Mouse (Mus musculus): ENCODE results near the gene Brpf3. TPM values are rescaled to one million over a fixed set of nuclear protein-coding genes. Genes with fewer than 3 reads are reported as not detected.

Brpf3 gene
- 9.9 and 11.0 TPM in 2 replicates for polyA plus RNA-seq (2015; fragmentation: Nextera tagmentation; extraction: Ambion mirVana)

DNA sequence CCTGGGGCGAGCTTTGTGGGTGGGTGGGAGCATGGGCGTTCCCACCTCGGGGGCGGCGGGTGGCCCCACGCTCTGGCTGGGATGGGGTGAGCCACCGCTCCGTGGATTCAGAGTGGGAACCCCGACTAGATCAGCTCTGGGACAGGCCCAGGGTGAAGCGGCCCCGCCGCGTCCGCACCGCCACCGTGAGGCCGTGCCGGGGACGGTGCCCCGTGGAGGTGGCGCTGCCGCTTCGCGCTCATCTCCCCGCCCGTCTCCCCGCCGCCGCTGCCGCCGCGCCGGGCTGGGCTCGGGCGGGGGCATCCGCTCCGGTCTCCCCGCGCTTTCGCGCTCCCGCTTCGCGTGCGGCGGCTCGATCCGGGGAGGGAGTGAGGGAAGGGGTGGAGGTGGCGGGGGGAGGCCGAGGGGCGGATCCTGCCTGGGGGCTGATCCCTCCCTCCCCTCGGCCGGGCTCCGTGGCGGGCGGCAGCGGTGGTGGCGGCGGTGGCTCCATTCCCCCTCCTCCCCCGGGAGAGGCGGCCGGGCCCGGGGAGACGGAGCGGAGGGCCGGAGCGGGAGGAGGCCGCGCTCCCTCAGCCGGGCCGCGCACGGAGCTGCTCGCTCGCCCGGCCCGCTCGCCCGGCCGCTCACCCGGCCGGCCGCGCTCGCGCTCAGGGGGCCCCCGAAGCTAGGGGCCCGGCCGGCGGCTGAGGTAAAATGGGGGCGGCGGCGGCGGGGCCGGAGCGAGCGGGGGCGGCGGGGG, at the start of gene Brpf3:
Brpf3 (plus strand) TSS at position 420 of the 742 bp plus-strand sequence.
- Histone ChIP-seq H3K9me3 (ENCODE audit: low read length) (no peaks in the 10 kb centered on the region), H3K27me3 (ENCODE audit: insufficient read depth, low read length) (no peaks in the 10 kb centered on the region), H3K4me3 (ENCODE audit: low read length) (peak within 1 kb of the TSS; percentile 78), H3K9ac (replicated peaks; ENCODE audit: low read length) (peak within 1 kb of the TSS; percentile 100), H3K4me2 (replicated peaks; ENCODE audit: low read depth, low read length) (peak within 1 kb of the TSS; percentile 88), H3K27ac (ENCODE audit: low read length) (peak within 1 kb of the TSS; percentile 97), H3K36me3 (ENCODE audit: insufficient read depth, low read length) (0 out of 2 replicates have a peak, but pooled peaks cover 3% of the 10 kb centered on the region), H3K4me1 (ENCODE audit: insufficient read depth, low read length) (peaks cover 29% of the 10 kb centered on the region)
- WGBS: 0% methylated on average over 56 of the region's 99 CpGs
- peak; percentile 83 for ATAC-seq (ENCODE audit: low FRiP score, low TSS enrichment)

DNA sequence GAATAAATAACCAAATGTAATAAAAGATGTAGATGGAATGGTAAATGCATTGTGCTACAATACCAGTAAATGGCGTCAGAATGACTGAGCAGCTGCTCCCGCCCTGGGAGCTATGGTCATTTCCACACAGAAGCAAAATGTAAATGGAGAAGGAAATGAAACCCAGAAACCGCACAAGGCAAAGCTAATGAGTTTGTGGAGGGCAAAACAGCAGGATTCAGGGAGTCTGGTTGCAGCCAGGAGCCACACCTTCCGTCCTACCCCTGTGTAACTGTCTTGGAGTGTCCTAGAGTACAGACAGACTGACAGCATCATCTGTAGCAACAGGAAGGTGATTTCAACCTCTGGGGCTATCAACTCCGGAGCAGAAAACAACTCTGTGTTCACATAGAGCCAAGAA, 44.4 kb upstream of the Brpf3 start:
- H3K27ac ChIP-seq (ENCODE audit: low read length): no peak overlapping the region
- ATAC-seq (ENCODE audit: low FRiP score, low TSS enrichment): no peak
- WGBS: 57% methylated on average over 5 of the region's 5 CpGs
- H3K4me1 ChIP-seq (ENCODE audit: insufficient read depth, low read length): no peaks in the 10 kb centered on the region
- no peak overlapping the region for H3K4me2 ChIP-seq (replicated peaks; ENCODE audit: low read depth, low read length)
- no peaks in the 10 kb centered on the region for H3K9me3 ChIP-seq (ENCODE audit: low read length)
- H3K4me3 ChIP-seq (ENCODE audit: low read length): no peak overlapping the region
- H3K9ac ChIP-seq (replicated peaks; ENCODE audit: low read length): no peak overlapping the region
- H3K27me3 ChIP-seq (ENCODE audit: insufficient read depth, low read length): no peaks in the 10 kb centered on the region
- H3K36me3 ChIP-seq (ENCODE audit: insufficient read depth, low read length): no peaks in the 10 kb centered on the region

DNA sequence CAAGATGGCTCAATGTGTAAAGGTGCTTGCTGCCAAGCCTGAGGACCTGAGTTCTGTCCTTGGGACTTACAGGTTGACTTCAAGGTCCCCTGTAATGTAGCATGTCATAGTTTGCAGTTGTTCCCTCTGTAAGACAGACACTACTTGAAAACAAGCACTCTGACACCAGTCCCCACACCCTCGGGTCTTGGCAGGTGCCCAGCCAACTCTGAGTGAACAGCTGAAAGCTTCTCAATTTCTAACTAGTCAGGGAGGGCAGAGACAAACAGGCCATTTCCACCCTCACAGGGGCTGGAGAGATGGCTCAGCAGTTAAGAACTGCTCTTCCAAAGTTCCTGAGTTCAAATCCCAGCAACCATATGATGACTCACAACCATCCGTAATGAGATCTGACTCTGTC, 43.4 kb upstream of the Brpf3 start:
- H3K36me3 ChIP-seq (ENCODE audit: insufficient read depth, low read length): no peaks in the 10 kb centered on the region
- H3K4me2 ChIP-seq (replicated peaks; ENCODE audit: low read depth, low read length): no peak overlapping the region
- no peaks in the 10 kb centered on the region for H3K9me3 ChIP-seq (ENCODE audit: low read length)
- H3K4me3 ChIP-seq (ENCODE audit: low read length): no peak overlapping the region
- no peaks in the 10 kb centered on the region for H3K27me3 ChIP-seq (ENCODE audit: insufficient read depth, low read length)
- 68% methylated on average over 2 of the region's 2 CpGs for WGBS
- no peak overlapping the region for H3K27ac ChIP-seq (ENCODE audit: low read length)
- ATAC-seq (ENCODE audit: low FRiP score, low TSS enrichment): no peak
- no peaks in the 10 kb centered on the region for H3K4me1 ChIP-seq (ENCODE audit: insufficient read depth, low read length)
- no peak overlapping the region for H3K9ac ChIP-seq (replicated peaks; ENCODE audit: low read length)

GRCm38 (mm10) chr17:28760736-28761312, 40.1 kb upstream of the Brpf3 start:
- 54% methylated on average over 8 of the region's 8 CpGs for WGBS
- no peak overlapping the region for H3K4me3 ChIP-seq (ENCODE audit: low read length)
- H3K4me1 ChIP-seq (ENCODE audit: insufficient read depth, low read length): no peaks in the 10 kb centered on the region
- H3K9ac ChIP-seq (replicated peaks; ENCODE audit: low read length): no peak overlapping the region
- no peak overlapping the region for H3K27ac ChIP-seq (ENCODE audit: low read length)
- H3K27me3 ChIP-seq (ENCODE audit: insufficient read depth, low read length): no peaks in the 10 kb centered on the region
- H3K36me3 ChIP-seq (ENCODE audit: insufficient read depth, low read length): no peaks in the 10 kb centered on the region
- no peaks in the 10 kb centered on the region for H3K9me3 ChIP-seq (ENCODE audit: low read length)
- no peak for ATAC-seq (ENCODE audit: low FRiP score, low TSS enrichment)
- H3K4me2 ChIP-seq (replicated peaks; ENCODE audit: low read depth, low read length): no peak overlapping the region

GRCm38 (mm10) chr17:28761871-28762270, 39.0 kb upstream of the Brpf3 start:
- no peak; the same call in 1 of the 2 replicates for ATAC-seq (ENCODE audit: low FRiP score, low TSS enrichment)
- Histone ChIP-seq H3K9ac (replicated peaks; ENCODE audit: low read length) (no peak overlapping the region), H3K4me3 (ENCODE audit: low read length) (no peak overlapping the region), H3K9me3 (ENCODE audit: low read length) (no peaks in the 10 kb centered on the region), H3K4me1 (ENCODE audit: insufficient read depth, low read length) (no peaks in the 10 kb centered on the region), H3K27ac (ENCODE audit: low read length) (no peak overlapping the region), H3K36me3 (ENCODE audit: insufficient read depth, low read length) (no peaks in the 10 kb centered on the region), H3K4me2 (replicated peaks; ENCODE audit: low read depth, low read length) (no peak overlapping the region), H3K27me3 (ENCODE audit: insufficient read depth, low read length) (no peaks in the 10 kb centered on the region)
- WGBS: 12% methylated on average over 3 of the region's 3 CpGs

- no peak for ATAC-seq (ENCODE audit: low FRiP score, low TSS enrichment)
- Histone ChIP-seq H3K4me2 (replicated peaks; ENCODE audit: low read depth, low read length) (no peak overlapping the region), H3K36me3 (ENCODE audit: insufficient read depth, low read length) (no peaks in the 10 kb centered on the region), H3K27ac (ENCODE audit: low read length) (no peak overlapping the region), H3K4me3 (ENCODE audit: low read length) (no peak overlapping the region), H3K9me3 (ENCODE audit: low read length) (no peaks in the 10 kb centered on the region), H3K4me1 (ENCODE audit: insufficient read depth, low read length) (peaks cover 10% of the 10 kb centered on the region), H3K27me3 (ENCODE audit: insufficient read depth, low read length) (peaks cover 9% of the 10 kb centered on the region), H3K9ac (replicated peaks; ENCODE audit: low read length) (no peak overlapping the region)
- 41% methylated on average over 3 of the region's 3 CpGs for WGBS
Observed at GRCm38 (mm10) chr17:28766203-28766602, 34.7 kb upstream of the Brpf3 start.

DNA sequence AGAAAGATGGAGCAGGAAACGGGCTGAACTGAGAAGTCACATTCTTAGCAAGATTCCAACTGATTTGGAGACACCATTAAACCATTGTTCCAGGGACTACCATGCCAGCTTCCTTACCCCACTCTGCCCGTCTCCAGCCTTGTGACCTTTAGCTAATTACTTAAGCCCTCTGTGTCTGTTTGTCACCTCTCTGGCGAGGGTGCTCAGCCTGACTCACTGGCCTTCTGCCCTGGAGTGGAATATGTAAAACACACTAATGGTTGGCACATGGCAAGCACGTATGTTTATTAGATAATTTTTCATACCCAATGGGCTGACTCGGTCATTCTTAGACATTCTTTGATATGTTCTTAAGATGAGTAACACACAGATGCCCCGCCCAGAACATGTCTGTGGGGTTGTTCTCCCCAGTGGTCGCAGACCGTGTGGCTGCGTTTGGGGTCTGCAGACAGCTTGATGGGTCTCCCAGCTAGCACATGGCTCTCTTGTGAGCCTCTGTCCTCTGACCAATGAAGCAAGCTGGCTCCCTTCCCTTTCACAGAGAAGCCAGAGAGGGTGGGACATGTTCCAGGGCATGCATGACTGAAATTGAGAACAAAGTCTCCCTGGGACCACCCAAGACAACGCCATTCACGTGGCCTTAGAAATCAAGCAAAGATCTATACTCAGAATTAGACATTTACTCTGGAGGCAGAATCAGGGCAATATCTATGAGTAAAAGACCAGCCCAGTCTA, 33.9 kb upstream of the Brpf3 start:
- H3K9ac ChIP-seq (replicated peaks; ENCODE audit: low read length): no peak overlapping the region
- H3K27me3 ChIP-seq (ENCODE audit: insufficient read depth, low read length): peaks cover 9% of the 10 kb centered on the region
- ATAC-seq (ENCODE audit: low FRiP score, low TSS enrichment): no peak
- 71% methylated on average over 11 of the region's 11 CpGs for WGBS
- H3K36me3 ChIP-seq (ENCODE audit: insufficient read depth, low read length): no peaks in the 10 kb centered on the region
- no peaks in the 10 kb centered on the region for H3K9me3 ChIP-seq (ENCODE audit: low read length)
- H3K4me2 ChIP-seq (replicated peaks; ENCODE audit: low read depth, low read length): no peak overlapping the region
- H3K4me1 ChIP-seq (ENCODE audit: insufficient read depth, low read length): peaks cover 10% of the 10 kb centered on the region
- no peak overlapping the region for H3K27ac ChIP-seq (ENCODE audit: low read length)
- H3K4me3 ChIP-seq (ENCODE audit: low read length): no peak overlapping the region

DNA sequence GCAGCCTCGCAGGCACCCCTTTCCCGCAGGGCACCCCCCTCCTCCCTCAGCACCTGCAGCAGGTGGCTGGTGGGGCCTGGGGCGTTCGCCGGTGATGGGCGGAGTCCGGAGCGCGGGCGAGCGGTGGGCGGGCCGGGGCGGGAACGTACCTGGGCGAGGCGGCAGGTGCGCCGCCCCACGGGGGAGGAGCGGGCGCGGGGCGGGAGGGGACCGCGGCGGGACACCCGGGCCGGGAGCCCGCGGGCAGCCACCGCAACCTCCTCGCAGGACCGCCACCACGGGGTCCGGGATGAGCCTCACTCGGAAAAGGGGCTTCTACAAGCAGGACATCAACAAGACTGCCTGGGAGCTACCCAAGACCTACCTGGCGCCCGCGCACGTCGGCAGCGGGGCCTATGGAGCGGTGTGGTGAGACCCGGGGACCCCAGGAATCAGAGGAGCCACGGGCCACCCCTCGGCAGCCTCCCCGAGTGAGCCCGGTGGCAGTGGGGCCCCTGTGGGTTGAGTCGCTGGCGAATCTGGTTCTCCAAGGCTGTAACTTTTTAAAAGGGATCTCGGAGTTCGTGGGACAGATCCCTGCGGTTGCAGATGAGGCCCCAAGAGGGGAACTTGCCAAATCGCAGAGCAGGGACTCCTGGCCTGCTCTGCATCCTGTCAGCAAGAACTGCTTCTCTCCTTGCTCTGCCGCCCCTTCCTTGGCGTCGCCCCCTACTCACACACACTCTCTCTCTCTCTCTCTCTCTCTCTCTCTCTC, 31.6 kb upstream of the Brpf3 start, which contains the start of gene Mapk13:
Mapk13 (plus strand) TSS at position 177 of the 754 bp plus-strand sequence.
- peak within 1 kb of the TSS; percentile 70 for H3K9ac ChIP-seq (replicated peaks; ENCODE audit: low read length)
- H3K4me3 ChIP-seq (ENCODE audit: low read length): peak within 1 kb of the TSS; percentile 51
- H3K36me3 ChIP-seq (ENCODE audit: insufficient read depth, low read length): no peaks in the 10 kb centered on the region
- peak within 1 kb of the TSS; percentile 87 for H3K4me2 ChIP-seq (replicated peaks; ENCODE audit: low read depth, low read length)
- ATAC-seq (ENCODE audit: low FRiP score, low TSS enrichment): no peak; the same call in 1 of the 2 replicates
- no peak within 1 kb of the TSS for H3K27ac ChIP-seq (ENCODE audit: low read length)
- H3K9me3 ChIP-seq (ENCODE audit: low read length): no peaks in the 10 kb centered on the region
- peaks cover 10% of the 10 kb centered on the region for H3K4me1 ChIP-seq (ENCODE audit: insufficient read depth, low read length)
- whole genome bisulfite sequencing: under 1% methylated on average over 55 of the region's 58 CpGs
- peaks cover 9% of the 10 kb centered on the region for H3K27me3 ChIP-seq (ENCODE audit: insufficient read depth, low read length)

DNA sequence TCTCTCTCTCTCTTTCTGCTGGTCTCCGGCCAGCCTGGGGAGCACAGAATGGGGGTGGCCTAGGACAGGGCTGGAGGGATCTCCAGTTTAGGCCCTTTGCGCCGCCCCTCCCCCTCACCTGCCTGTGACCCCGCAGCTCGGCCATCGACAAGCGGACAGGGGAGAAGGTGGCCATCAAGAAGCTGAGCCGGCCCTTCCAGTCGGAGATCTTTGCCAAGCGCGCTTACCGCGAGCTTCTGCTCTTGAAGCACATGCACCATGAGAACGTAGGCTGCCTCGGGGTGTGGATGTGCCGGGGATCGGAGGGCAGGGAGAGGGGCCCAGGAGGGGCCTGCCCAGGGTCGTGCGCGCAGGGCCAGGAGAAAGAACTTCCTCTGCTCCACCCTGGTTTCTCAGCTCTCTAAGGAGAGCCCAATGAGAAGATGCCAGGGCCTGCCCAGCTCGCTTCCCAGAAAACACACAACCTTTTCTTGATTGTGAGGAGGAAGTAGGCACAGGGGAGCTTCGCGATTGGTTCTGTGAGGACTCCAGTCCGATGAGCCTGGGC, 30.9 kb upstream of the Brpf3 start:
- Histone ChIP-seq H3K27me3 (ENCODE audit: insufficient read depth, low read length) (peaks cover 9% of the 10 kb centered on the region), H3K36me3 (ENCODE audit: insufficient read depth, low read length) (no peaks in the 10 kb centered on the region), H3K9ac (replicated peaks; ENCODE audit: low read length) (peak overlapping the region; percentile 70), H3K4me2 (replicated peaks; ENCODE audit: low read depth, low read length) (peak overlapping the region; percentile 87), H3K9me3 (ENCODE audit: low read length) (no peaks in the 10 kb centered on the region), H3K4me1 (ENCODE audit: insufficient read depth, low read length) (peaks cover 10% of the 10 kb centered on the region), H3K27ac (ENCODE audit: low read length) (no peak overlapping the region), H3K4me3 (ENCODE audit: low read length) (peak overlapping the region; percentile 51)
- 3% methylated on average over 24 of the region's 24 CpGs for WGBS
- peak; percentile 68; the same call in 1 of the 2 replicates for ATAC-seq (ENCODE audit: low FRiP score, low TSS enrichment)

Data from kidney, embryonic 16.5 days (tissue).